Mouse (Mus musculus) MEL (cell line): ENCODE results near the gene Pola1.
A peak's percentile ranks its signal among the peaks of the same experiment; 100 is the strongest.

Source experiments
- CTCF ChIP-seq, 3 experiments: IDR thresholded peaks in 2 of 3; conservative IDR thresholded peaks in 1 of 3; 2 replicates each; pipeline ENCODE4 v1.5.1; 2011 to 2012; ENCODE audit warnings: low read length in 3 of 3, low read depth in 2 of 3, mild to moderate bottlenecking in 2 of 3, improper control_type of control experiment in 1 of 3, inconsistent platforms in 1 of 3, mixed read lengths in 1 of 3, moderate library complexity in 1 of 3; ENCODE audit not compliant: control insufficient read depth in 1 of 3, insufficient read depth in 1 of 3, poor library complexity in 1 of 3, severe bottlenecking in 1 of 3
- POLR2A ChIP-seq, 2 experiments: IDR thresholded peaks; 2 replicates each; pipeline ENCODE4 v1.6.1; 2011 to 2012; ENCODE audit warnings: low read length in 2 of 2, mild to moderate bottlenecking in 2 of 2, control low read depth in 1 of 2, improper control_type of control experiment in 1 of 2, low read depth in 1 of 2, moderate library complexity in 1 of 2; ENCODE audit not compliant: control insufficient read depth in 1 of 2, insufficient read depth in 1 of 2, poor library complexity in 1 of 2

DNA sequence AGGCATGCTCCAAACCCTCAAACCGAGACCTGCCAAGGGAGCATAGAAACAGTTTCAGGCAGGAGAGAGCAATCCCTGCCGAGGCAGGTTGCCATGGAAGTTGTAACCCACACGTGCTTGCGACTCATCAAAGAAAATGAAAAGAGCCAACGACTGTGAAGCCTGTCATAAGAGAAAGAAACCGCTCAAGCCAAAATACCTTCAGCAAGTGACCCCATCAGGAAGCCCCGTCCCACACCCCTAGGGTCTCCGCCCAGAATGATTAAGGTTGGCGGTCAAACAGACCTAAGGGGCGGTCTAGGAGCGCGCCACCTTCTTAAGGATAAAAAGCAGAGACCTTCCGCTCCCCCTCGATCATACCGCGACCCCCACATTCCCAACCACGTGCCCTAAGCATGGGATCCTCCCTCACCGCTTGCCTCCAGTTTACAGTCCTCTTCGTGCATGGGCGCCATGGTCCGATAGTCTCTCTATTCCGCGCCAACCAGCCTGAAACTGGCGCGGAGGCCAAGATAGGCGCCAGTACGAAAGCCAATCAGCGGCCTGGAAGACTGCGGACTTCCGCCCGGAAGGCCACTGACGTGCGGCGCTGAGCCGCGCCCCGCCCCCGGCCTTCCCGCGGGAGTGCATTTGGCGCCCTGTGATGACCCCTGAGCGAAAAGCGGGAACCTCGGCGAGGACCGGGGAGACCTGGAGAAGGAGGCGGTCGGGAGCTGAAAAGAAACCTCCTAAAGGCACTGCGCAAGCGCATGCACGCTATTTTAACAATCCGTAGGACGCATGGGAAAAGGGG, at the start of gene Pola1:
- TF ChIP-seq CTCF (IDR thresholded peaks at IDR 0.05 in 2 of 3, conservative IDR thresholded peaks at IDR 0.05 in 1 of 3; ENCODE audit: control insufficient read depth in 1 of 3, insufficient read depth in 1 of 3, low read depth in 2 of 3, low read length in 3 of 3, poor library complexity in 1 of 3, severe bottlenecking in 1 of 3) (no peak), POLR2A (IDR thresholded peaks at IDR 0.05; ENCODE audit: control insufficient read depth in 1 of 2, insufficient read depth in 1 of 2, low read depth in 1 of 2, low read length in 2 of 2, poor library complexity in 1 of 2) (peak; percentile 19 to 89)
